Mouse (Mus musculus) C2C12 (cell line): Measurements from ENCODE around the gene Spred1.

Source experiments
- CEBPB ChIP-seq: IDR thresholded peaks from one replicate; pipeline ENCODE4 v1.6.1; 2011; ENCODE audit warnings: low read depth, mild to moderate bottlenecking, control low read depth, moderate library complexity
- CTCF ChIP-seq: IDR thresholded peaks from one replicate; pipeline ENCODE4 v1.5.1; 2011; ENCODE audit not compliant: control insufficient read depth, insufficient read depth, insufficient read length
- FOSL1 ChIP-seq: IDR thresholded peaks from one replicate; pipeline ENCODE4 v1.8.0; 2011; ENCODE audit warnings: mild to moderate bottlenecking, low read length; ENCODE audit not compliant: poor library complexity, insufficient read depth, severe bottlenecking
- MAX ChIP-seq: IDR thresholded peaks from one replicate; pipeline ENCODE4 v1.6.1; 2011; ENCODE audit warnings: mild to moderate bottlenecking, control low read depth
- MYOG ChIP-seq: IDR thresholded peaks from one replicate; pipeline ENCODE4 v1.6.1; 2011; ENCODE audit not compliant: control insufficient read depth, insufficient read length; ENCODE audit errors: extremely low read depth
- USF1 ChIP-seq: IDR thresholded peaks from one replicate; pipeline ENCODE4 v1.6.1; 2011; ENCODE audit warnings: low read depth, mild to moderate bottlenecking, control low read depth, moderate library complexity

GRCm38 (mm10) chr2:117086002-117086765, 35.0 kb upstream of the Spred1 start:
- TF ChIP-seq CTCF (no peak), USF1 (no peak), MAX (no peak), CEBPB (no peak), MYOG (no peak), FOSL1 (no peak)
